Mouse (Mus musculus) hindbrain, embryonic 13.5 days (tissue): ENCODE results near the gene Rab34. TPM values are rescaled to one million over a fixed set of nuclear protein-coding genes. Genes with fewer than 3 reads are reported as not detected.

Experiments used
- ATAC-seq: fragments of 200-750 bp; cut with Nextera tagmentation; 2 replicates; pipeline ENCODE4 v1.8.0; 2017; ENCODE audit warnings: moderate TSS enrichment; ENCODE audit not compliant: low FRiP score
- H3K27ac ChIP-seq: fragments of 300-500 bp; sonication (generic); 2 replicates; pipeline ENCODE4 v1.5.1; 2015; ENCODE audit warnings: inconsistent platforms, mild to moderate bottlenecking, moderate library complexity
- H3K27me3 ChIP-seq: fragments of 300-500 bp; sonication (generic); 2 replicates; pipeline ENCODE4 v1.6.1; 2015; ENCODE audit warnings: mild to moderate bottlenecking, inconsistent platforms
- H3K36me3 ChIP-seq: fragments of 300-500 bp; sonication (generic); 2 replicates; pipeline ENCODE4 v1.6.1; 2015; ENCODE audit warnings: mild to moderate bottlenecking, inconsistent platforms
- H3K4me1 ChIP-seq: fragments of 300-500 bp; sonication (generic); replicated peaks from 2 replicates; pipeline ENCODE4 v1.6.1; 2015; ENCODE audit warnings: inconsistent platforms
- H3K4me2 ChIP-seq: fragments of 300-500 bp; sonication (generic); 2 replicates; pipeline ENCODE4 v1.6.1; 2015; ENCODE audit warnings: inconsistent platforms, mild to moderate bottlenecking, moderate library complexity
- H3K4me3 ChIP-seq: fragments of 300-500 bp; sonication (generic); 2 replicates; pipeline ENCODE4 v1.5.1; 2015; ENCODE audit warnings: mild to moderate bottlenecking, inconsistent platforms
- H3K9ac ChIP-seq: fragments of 300-500 bp; sonication (generic); 2 replicates; pipeline ENCODE4 v1.6.1; 2015; ENCODE audit warnings: mild to moderate bottlenecking, inconsistent platforms
- H3K9me3 ChIP-seq: fragments of 300-500 bp; sonication (generic); 2 replicates; pipeline ENCODE4 v1.6.1; 2016; ENCODE audit warnings: inconsistent platforms
- WGBS: fragments of 180-500 bp; shearing (Covaris S2); methylation state at CpG from one replicate; pipeline ENCODE4 v1.1.7; 2015; 5-methylcytosine and 5-hydroxymethylcytosine counted together
- polyA plus RNA-seq: library from polyadenylated mRNA; unstranded; fragments of >200 nt; fragmentation: Nextera tagmentation; extraction: Ambion mirVana; gene quantifications from 2 replicates; pipeline ENCODE4 v1.2.1, GENCODE M21; 2015

Rab34 gene
- polyA plus RNA-seq, 1 experiment from 2014 or later: 53.2 TPM

- Histone ChIP-seq H3K27me3 (peaks cover 3% of the 10 kb centered on the region; the same call in 1 of the 2 replicates), H3K9ac (peak overlapping the region; percentile 78; the same call in 1 of the 2 replicates), H3K4me2 (peak overlapping the region; percentile 71), H3K4me1 (peaks cover 58% of the 10 kb centered on the region), H3K9me3 (no peaks in the 10 kb centered on the region), H3K4me3 (peak overlapping the region; percentile 55), H3K27ac (no peak overlapping the region; the same call in 1 of the 2 replicates), H3K36me3 (peaks cover 29% of the 10 kb centered on the region)
- under 1% methylated on average over 23 of the region's 23 CpGs for WGBS
- no peak for ATAC-seq
Observed at GRCm38 (mm10) chr11:78176905-78177331, 11.3 kb upstream of the Rab34 start.

DNA sequence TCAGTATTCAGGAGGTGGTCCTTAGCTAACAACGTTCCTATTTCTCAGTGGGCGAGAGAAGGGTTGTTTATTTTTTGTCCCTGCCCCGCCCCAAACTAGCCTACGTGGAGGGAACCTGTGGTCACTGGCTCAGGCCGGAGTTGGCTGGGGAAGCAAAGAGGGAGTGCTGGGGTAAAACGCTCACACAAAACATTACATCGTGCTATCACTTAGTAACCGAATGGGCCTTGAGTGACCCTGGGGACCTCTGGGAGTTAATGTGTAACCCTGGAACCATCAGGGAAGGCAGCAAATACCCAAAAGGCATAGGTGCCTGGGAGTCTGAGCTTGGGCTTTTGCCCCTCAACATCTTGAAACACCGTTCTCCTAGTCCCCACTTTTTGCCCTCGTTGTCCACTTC, 10.8 kb upstream of the Rab34 start:
- peak overlapping the region; percentile 71 for H3K4me2 ChIP-seq
- H3K27me3 ChIP-seq: peaks cover 3% of the 10 kb centered on the region; the same call in 1 of the 2 replicates
- peaks cover 63% of the 10 kb centered on the region for H3K4me1 ChIP-seq
- WGBS: 2% methylated on average over 10 of the region's 10 CpGs
- no peak for ATAC-seq
- peak overlapping the region; percentile 78; the same call in 1 of the 2 replicates for H3K9ac ChIP-seq
- no peaks in the 10 kb centered on the region for H3K9me3 ChIP-seq
- peak overlapping the region; percentile 87; the same call in 1 of the 2 replicates for H3K27ac ChIP-seq
- H3K36me3 ChIP-seq: peaks cover 32% of the 10 kb centered on the region
- H3K4me3 ChIP-seq: peak overlapping the region; percentile 55

GRCm38 (mm10) chr11:78177903-78178858, 10.0 kb upstream of the Rab34 start:
- peaks cover 64% of the 10 kb centered on the region for H3K4me1 ChIP-seq
- H3K36me3 ChIP-seq: peaks cover 32% of the 10 kb centered on the region
- H3K9me3 ChIP-seq: no peaks in the 10 kb centered on the region
- peak overlapping the region; percentile 87 for H3K27ac ChIP-seq
- peak overlapping the region; percentile 78 for H3K9ac ChIP-seq
- H3K27me3 ChIP-seq: peaks cover 3% of the 10 kb centered on the region; the same call in 1 of the 2 replicates
- ATAC-seq: peak; percentile 87
- H3K4me2 ChIP-seq: peak overlapping the region; percentile 71
- H3K4me3 ChIP-seq: peak overlapping the region; percentile 55
- under 1% methylated on average over 68 of the region's 84 CpGs for WGBS

DNA sequence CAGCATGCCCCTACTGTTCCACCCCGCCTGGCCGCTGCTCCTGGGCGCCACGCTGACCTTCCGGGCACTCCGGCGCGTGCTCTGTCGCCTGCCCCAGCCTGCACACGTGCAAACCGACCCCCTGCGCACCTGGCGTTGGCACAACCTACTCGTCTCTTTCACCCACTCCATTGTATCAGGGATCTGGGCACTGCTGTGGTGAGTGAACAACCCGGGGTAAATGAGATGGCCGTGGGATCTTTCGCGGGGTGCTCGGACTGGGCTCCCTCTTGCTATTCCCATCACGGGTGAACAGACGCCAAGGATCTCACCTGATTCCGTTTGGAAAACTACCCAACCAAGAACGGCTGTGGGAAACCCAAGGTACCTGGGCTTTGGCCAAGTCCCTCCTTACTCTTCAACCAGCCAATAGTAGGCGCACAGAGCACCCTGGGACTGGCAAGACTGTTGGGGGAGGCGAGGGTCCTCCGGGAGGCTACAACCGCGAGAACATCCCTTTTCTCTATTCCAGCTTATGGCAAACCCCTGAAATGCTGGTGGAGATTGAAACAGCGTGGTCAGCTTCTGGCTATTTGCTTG, 9.3 kb upstream of the Rab34 start:
- peaks cover 3% of the 10 kb centered on the region; the same call in 1 of the 2 replicates for H3K27me3 ChIP-seq
- ATAC-seq: no peak
- peaks cover 32% of the 10 kb centered on the region for H3K36me3 ChIP-seq
- H3K9ac ChIP-seq: peak overlapping the region; percentile 78
- H3K27ac ChIP-seq: peak overlapping the region; percentile 87
- H3K9me3 ChIP-seq: no peaks in the 10 kb centered on the region
- H3K4me1 ChIP-seq: peaks cover 67% of the 10 kb centered on the region
- 2% methylated on average over 29 of the region's 29 CpGs for WGBS
- H3K4me3 ChIP-seq: peak overlapping the region; percentile 55
- peak overlapping the region; percentile 71 for H3K4me2 ChIP-seq

DNA sequence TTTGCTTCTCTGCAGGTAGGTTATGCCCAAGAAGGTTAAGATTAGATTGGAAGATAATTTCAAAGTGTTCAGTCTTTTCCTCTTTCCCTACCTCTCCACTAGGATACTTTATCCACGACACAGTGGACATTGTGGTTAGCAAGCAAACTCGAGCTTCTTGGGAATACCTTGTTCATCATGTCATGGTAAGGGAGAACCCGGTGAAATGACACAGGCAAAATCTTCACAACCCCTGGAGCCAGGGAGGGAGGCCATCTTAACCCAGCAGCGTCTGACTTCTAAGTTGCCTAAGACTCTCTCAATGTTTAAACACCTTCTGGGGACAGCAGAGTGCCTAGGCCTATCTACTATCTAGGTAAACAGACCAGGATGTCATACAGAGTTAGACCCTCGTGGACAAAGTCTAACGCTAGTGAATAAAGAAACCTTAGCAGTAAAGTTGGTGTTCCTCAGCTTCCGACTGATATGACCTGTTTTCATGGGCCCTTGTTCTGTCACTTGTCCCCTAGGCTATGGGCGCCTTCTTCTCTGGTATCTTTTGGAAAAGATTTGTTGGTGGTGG, 8.7 kb upstream of the Rab34 start:
- H3K27ac ChIP-seq: peak overlapping the region; percentile 87; the same call in 1 of the 2 replicates
- peaks cover 3% of the 10 kb centered on the region; the same call in 1 of the 2 replicates for H3K27me3 ChIP-seq
- H3K4me1 ChIP-seq: peaks cover 69% of the 10 kb centered on the region
- peak overlapping the region; percentile 78; the same call in 1 of the 2 replicates for H3K9ac ChIP-seq
- 35% methylated on average over 8 of the region's 8 CpGs for WGBS
- H3K36me3 ChIP-seq: peaks cover 32% of the 10 kb centered on the region
- no peaks in the 10 kb centered on the region for H3K9me3 ChIP-seq
- ATAC-seq: no peak
- H3K4me2 ChIP-seq: peak overlapping the region; percentile 71
- peak overlapping the region; percentile 55 for H3K4me3 ChIP-seq

GRCm38 (mm10) chr11:78180081-78180761, 8.0 kb upstream of the Rab34 start:
- Histone ChIP-seq H3K9me3 (no peaks in the 10 kb centered on the region), H3K27me3 (peaks cover 3% of the 10 kb centered on the region; the same call in 1 of the 2 replicates), H3K9ac (no peak overlapping the region; the same call in 1 of the 2 replicates), H3K27ac (no peak overlapping the region), H3K4me2 (no peak overlapping the region), H3K36me3 (peaks cover 32% of the 10 kb centered on the region), H3K4me1 (peaks cover 69% of the 10 kb centered on the region), H3K4me3 (0 out of 2 replicates have a peak overlapping the region, but pooled peaks have one; percentile 9)
- ATAC-seq: no peak
- 80% methylated on average over 6 of the region's 6 CpGs for WGBS

DNA sequence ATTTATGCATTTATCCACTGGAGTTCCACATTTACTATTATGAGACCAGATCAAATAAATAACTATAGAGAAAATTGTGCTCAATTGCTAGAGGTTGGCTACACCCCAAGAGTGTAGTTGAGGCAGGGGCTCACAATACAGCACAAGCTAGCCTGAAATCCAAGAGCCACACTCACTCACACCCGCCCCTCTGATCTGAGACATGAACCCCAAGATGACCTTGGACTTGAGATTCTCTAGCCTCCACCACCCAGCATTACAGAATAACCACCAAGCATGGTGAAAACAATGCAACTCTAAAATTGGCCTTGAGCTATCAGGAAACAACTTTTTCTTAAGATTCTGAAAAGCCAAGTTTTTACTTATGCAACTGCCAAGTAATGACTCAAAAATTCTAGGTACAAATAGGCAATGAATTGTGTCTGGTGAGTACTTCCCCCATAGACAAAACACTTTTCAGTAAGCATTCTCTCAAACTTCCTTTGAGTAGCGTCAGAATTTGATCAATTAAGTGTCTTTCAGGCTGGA, 6.3 kb upstream of the Rab34 start:
- ATAC-seq: no peak
- Histone ChIP-seq H3K27ac (no peak overlapping the region), H3K9ac (peak overlapping the region; percentile 93), H3K4me2 (peak overlapping the region; percentile 82), H3K9me3 (no peaks in the 10 kb centered on the region), H3K4me3 (peak overlapping the region; percentile 81), H3K36me3 (peaks cover 32% of the 10 kb centered on the region), H3K27me3 (peaks cover 3% of the 10 kb centered on the region; the same call in 1 of the 2 replicates), H3K4me1 (peaks cover 59% of the 10 kb centered on the region)
- 57% methylated on average over 2 of the region's 2 CpGs for WGBS

- Histone ChIP-seq H3K4me2 (peak overlapping the region; percentile 82), H3K4me3 (peak overlapping the region; percentile 81), H3K27ac (peak overlapping the region; percentile 97), H3K27me3 (0 out of 2 replicates have a peak, but pooled peaks cover 3% of the 10 kb centered on the region), H3K36me3 (peaks cover 32% of the 10 kb centered on the region), H3K9me3 (no peaks in the 10 kb centered on the region), H3K4me1 (peaks cover 54% of the 10 kb centered on the region), H3K9ac (peak overlapping the region; percentile 93)
- ATAC-seq: no peak
- 10% methylated on average over 7 of the region's 7 CpGs for WGBS
Observed at GRCm38 (mm10) chr11:78182450-78182849, 5.8 kb upstream of the Rab34 start.

DNA sequence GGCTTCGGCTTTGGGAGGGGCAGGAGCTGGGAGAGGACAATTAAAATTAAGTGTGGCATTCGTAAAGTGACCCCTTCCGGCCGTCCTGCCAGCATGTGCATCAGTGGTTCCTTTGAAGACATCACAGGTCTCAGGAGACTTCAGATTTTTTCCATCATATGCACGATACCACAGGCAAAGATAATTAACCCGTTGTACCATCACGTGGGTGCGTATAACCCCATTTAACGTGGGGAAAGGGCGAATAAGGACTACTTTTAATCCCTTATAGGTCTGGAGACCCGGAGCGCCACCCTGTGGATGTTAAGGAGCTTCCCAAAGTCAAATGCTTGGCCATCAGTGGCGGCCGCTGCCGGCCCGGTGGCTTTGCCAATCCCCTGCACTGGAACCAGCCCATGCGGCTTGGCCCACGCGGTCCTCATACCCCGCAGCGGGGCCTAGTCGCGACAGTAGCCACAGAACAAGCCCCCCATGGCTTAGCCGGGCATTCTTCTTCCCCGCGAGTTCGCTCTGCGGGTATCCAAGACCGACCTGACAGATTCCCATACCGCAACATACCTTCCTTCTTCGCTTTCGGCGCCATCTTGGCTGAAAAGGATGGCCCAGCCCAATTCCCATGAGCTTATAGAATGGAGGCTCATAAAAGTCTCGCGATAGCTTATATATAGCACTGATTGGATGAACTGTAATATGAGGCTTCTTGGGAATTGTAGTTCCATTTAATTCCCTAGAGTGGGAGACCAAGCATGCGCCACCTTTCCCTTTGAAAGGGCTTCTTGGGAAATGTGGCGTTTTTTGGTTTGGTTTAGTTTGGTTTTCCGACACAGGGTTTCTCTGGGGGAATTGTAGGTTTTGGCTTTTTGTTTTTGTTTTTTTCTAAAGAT, 5.0 kb upstream of the Rab34 start, which contains the start of gene Rpl23a:
Gene Rpl23a, minus strand, starts transcription at position 624 of the 884 bp plus-strand sequence.
- Histone ChIP-seq H3K9me3 (no peaks in the 10 kb centered on the region), H3K36me3 (peaks cover 32% of the 10 kb centered on the region), H3K4me3 (peak within 1 kb of the TSS; percentile 81), H3K4me1 (peaks cover 53% of the 10 kb centered on the region), H3K27me3 (0 out of 2 replicates have a peak, but pooled peaks cover 3% of the 10 kb centered on the region), H3K27ac (peak within 1 kb of the TSS; percentile 97), H3K9ac (peak within 1 kb of the TSS; percentile 93), H3K4me2 (peak within 1 kb of the TSS; percentile 82)
- ATAC-seq: peak; percentile 95
- WGBS: under 1% methylated on average over 38 of the region's 38 CpGs

GRCm38 (mm10) chr11:78183884-78184514, 4.2 kb upstream of the Rab34 start:
- peaks cover 32% of the 10 kb centered on the region for H3K36me3 ChIP-seq
- peak overlapping the region; percentile 56; the same call in 1 of the 2 replicates for H3K9ac ChIP-seq
- no peaks in the 10 kb centered on the region for H3K9me3 ChIP-seq
- ATAC-seq: peak; percentile 9; the same call in 1 of the 2 replicates
- peak overlapping the region; percentile 82 for H3K4me2 ChIP-seq
- peak overlapping the region; percentile 71 for H3K27ac ChIP-seq
- H3K27me3 ChIP-seq: 0 out of 2 replicates have a peak, but pooled peaks cover 3% of the 10 kb centered on the region
- peaks cover 46% of the 10 kb centered on the region for H3K4me1 ChIP-seq
- peak overlapping the region; percentile 81 for H3K4me3 ChIP-seq
- WGBS: 59% methylated on average over 10 of the region's 10 CpGs
